Mouse (Mus musculus) cortical plate, adult 2 months (tissue): ENCODE measurements around the gene Trip10. TPM values are rescaled to one million over a fixed set of nuclear protein-coding genes. Genes with fewer than 3 reads are reported as not detected.

ENCODE experiments used
- H3K27ac ChIP-seq: fragments of 200-500 bp; 2 replicates; pipeline ENCODE4 v1.5.1; 2012; ENCODE audit warnings: low read length, control low read depth, inconsistent platforms; ENCODE audit not compliant: insufficient read depth
- H3K4me1 ChIP-seq: fragments of 200-500 bp; 2 replicates; pipeline ENCODE4 v1.6.1; 2011; ENCODE audit warnings: low read length; ENCODE audit not compliant: control insufficient read depth, insufficient read depth
- H3K4me3 ChIP-seq: fragments of 200-500 bp; 2 replicates; pipeline ENCODE4 v1.5.1; 2011; ENCODE audit warnings: mild to moderate bottlenecking, low read length, control low read depth; ENCODE audit not compliant: insufficient read depth
- CTCF ChIP-seq: fragments of 200-500 bp; IDR thresholded peaks from 2 replicates; pipeline ENCODE4 v1.5.1; 2011; ENCODE audit warnings: mild to moderate bottlenecking, control low read depth, low read length; ENCODE audit not compliant: insufficient read depth; ENCODE audit errors: extremely low read depth
- POLR2A ChIP-seq: fragments of 200-500 bp; IDR thresholded peaks from 2 replicates; pipeline ENCODE4 v1.6.1; 2011; ENCODE audit warnings: mild to moderate bottlenecking, low read length, control low read depth; ENCODE audit not compliant: insufficient read depth; ENCODE audit errors: extremely low read depth
- polyA plus RNA-seq: library from polyadenylated mRNA; depleted of rRNA; stranded (reverse); fragments of >200 nt; gene quantifications from 2 replicates; pipeline ENCODE4 v1.2.3, GENCODE M21; 2012

Gene Trip10
- polyA plus RNA-seq, 1 experiment = 10.1 TPM

DNA sequence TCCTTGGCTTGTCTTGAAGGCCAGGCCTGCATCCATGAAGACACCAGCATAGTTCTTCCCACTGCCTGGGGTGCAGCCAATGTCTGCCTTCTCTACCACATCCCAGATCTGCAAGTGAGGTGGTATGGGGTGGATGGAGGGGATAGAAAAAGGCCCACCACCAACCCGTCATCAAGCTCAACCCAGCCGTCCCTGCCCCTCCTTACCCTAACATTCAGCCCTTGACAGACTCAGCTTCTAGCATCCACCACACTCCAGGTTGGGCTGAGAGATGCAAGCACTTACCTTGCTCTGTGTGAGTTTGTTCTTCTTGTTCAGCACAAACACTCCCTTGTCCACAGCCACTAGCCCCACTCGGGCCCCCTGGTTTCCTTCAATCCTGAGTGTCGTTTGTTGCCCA, 27.3 kb upstream of the Trip10 start:
- Histone ChIP-seq H3K27ac (no peak overlapping the region), H3K4me1 (no peaks in the 10 kb centered on the region), H3K4me3 (no peak overlapping the region)
- TF ChIP-seq POLR2A = no peak
- no peak for TF ChIP-seq CTCF

DNA sequence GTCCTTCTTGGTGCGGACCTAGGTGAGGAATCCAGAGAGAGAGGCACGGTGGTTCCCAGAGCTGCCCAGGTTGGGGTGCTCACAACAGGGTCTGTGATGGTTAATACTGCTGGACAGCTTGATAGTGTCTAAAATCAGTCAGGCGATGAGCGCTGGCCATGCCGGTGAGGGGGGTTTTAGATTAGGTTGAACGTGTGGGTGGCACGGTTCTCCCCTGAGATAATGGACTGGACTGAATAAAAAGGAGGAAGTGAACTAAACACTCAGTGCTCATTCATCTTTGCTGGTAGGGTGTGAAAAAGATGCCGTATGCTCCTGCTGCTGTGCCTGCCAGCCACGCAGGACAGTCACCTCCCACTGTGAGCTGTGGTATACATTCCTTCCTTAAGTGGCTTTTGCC, 25.9 kb upstream of the Trip10 start:
- no peak overlapping the region for H3K27ac ChIP-seq
- H3K4me3 ChIP-seq = no peak overlapping the region
- no peak for TF ChIP-seq CTCF
- no peaks in the 10 kb centered on the region for H3K4me1 ChIP-seq

DNA sequence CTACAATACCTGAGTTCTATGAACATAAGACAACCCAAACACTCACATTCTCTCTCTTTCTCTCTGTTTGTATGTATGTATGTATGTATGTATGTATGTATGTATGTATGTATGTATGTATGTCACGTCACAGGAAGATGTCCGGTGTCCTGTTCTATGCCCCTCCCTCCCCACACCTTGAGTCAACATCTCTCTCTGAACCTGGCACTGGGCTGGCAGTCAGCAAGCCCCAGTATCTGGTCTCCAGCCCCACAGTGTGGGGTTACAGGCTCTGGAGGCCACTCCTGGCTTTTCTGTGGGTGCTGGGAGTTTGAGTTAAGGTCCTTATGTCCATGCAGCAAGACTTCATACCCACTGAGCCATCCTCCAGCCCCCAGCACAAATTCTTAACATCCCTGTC, 21.8 kb upstream of the Trip10 start:
- no peak overlapping the region for H3K27ac ChIP-seq
- TF ChIP-seq CTCF (no peak), POLR2A (no peak)
- no peaks in the 10 kb centered on the region for H3K4me1 ChIP-seq
- no peak overlapping the region for H3K4me3 ChIP-seq

DNA sequence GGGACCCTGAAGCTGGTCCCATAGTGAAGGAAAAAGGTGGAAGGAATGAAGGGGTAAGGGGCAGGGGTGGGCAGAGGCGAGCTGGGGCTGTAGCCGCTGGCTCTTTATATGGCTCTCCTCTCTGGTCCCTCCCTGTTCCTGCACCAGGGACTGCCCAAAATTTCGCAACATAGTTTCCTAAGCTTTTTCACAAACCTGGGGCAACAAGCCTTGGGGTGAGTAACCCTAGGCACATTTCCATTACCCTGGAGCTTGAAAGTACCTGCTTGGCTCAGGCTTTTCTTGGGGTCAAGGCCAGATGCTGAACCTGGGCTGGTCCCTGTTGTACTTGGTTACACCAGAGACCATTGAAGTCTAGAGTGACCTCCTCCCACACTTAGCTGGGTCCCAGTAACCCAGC, 21.2 kb upstream of the Trip10 start, which contains the start of gene C3:
TSS of gene C3 (minus strand) at position 123 of the 400 bp plus-strand sequence.
- no peaks in the 10 kb centered on the region for H3K4me1 ChIP-seq
- no peak within 1 kb of the TSS for H3K4me3 ChIP-seq
- TF ChIP-seq CTCF (no peak), POLR2A (no peak)
- no peak within 1 kb of the TSS for H3K27ac ChIP-seq

DNA sequence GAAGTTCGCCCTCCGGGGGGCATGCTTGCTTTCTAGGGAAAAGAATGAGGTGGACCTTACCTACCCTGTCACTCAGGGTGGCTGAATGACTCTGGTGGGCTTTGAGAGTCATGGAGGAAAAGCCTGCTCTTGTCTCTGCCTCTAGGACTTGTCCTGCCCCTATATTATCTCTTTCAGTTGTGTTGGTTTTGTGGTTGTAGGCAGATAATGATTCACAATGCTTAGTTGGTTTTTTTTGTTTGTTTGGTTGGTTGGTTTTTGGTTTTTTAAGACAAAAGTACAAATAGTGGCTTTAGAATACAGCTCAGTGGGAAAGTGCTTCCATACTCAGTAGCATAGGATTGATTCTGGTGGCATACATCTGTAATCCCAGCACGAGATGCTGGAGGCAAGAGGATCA, 20.4 kb upstream of the Trip10 start:
- H3K4me3 ChIP-seq = no peak overlapping the region
- H3K4me1 ChIP-seq = no peaks in the 10 kb centered on the region
- H3K27ac ChIP-seq = no peak overlapping the region
- TF ChIP-seq CTCF (no peak), POLR2A (no peak)

DNA sequence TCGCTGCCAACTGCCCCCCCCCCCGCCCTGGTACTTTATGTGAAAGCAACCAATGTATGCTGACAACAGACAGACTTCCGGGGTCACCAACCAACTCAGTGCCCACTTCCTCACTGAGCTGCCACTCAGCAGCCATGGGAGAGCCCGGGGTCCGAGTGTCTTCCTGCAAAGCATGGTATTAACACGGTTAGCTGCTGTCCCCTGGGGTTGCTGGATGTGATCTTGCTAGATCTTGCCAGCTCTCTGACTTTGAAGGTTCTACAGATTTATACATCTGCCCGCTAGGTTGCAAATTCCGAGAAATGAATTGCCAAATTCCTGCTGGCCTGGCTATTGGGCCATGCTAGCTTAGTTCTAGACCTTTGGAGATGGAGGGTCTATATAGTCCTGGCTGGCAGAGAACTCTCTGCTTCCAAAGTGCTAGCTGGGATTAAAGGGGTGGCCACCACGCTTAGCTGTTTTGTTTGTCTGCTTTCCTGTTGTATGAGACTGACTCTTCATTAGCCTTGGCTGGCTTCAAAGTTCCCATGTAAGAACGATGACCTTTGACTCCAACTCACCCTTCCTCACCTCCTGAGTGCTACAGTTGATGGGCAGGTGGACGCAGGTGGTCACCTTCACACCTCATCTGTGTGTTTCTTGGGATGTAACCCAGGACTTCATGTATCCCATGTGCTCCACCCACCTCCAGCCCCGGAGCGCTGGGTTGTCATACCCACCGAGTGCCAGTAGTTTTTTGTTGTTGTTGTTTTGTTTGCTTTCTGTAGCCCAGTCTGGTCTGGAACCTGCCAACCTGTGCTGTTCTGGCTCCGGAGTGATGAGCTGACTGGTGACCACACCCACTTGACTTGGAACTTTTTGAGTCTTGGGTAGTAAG, 19.2 kb upstream of the Trip10 start:
- TF ChIP-seq CTCF (no peak), POLR2A (no peak)

DNA sequence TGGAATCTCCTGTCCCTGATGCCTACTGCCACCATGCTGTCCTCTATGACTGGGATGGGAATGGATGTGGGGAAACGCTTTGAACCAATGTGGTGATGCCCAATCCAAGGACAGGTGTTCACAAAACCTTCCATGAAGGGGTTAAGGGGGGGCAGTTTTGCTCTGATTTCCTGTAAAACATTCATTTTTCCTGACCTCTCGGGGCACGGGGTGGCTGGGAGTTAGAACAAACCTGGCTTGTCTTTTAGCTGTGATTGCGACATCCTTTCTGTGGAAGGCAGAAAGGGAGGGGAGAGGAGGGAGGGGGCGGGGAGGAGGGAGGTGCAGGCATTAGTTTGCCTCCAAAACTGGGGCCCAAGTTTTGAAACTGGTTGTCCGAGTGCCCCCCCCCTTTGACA, 18.5 kb upstream of the Trip10 start:
- TF ChIP-seq POLR2A (no peak), CTCF (no peak)
- no peak overlapping the region for H3K27ac ChIP-seq
- no peaks in the 10 kb centered on the region for H3K4me1 ChIP-seq
- no peak overlapping the region for H3K4me3 ChIP-seq

More for the DNA sequence above, 19.2 kb upstream of the Trip10 start:
- Histone ChIP-seq H3K4me1 (no peaks in the 10 kb centered on the region), H3K27ac (no peak overlapping the region), H3K4me3 (no peak overlapping the region)

DNA sequence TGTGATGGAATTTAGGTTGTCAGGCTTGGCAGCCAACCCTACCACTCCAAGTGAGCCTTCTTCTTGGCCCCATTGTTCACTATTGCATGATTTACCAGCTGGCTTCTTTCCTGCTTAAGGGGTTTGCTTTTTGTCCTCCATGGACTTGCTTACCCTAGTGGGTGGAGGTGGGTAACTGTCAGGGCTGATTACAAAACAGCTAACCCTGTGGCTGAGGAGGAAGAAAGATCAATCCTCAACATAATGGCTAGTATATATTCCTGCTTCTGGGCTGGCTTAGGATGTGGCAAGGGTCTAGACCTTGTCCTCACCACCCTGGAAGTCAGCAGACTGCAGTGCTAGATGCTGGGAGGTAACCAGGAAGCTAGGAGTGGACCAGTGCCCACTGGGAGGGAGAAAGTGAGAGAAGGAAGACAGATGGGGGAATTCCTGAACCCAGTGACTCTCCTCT, 17.9 kb upstream of the Trip10 start:
- Histone ChIP-seq H3K4me1 (no peaks in the 10 kb centered on the region), H3K27ac (no peak overlapping the region), H3K4me3 (no peak overlapping the region)
- TF ChIP-seq CTCF (no peak), POLR2A (no peak)

DNA sequence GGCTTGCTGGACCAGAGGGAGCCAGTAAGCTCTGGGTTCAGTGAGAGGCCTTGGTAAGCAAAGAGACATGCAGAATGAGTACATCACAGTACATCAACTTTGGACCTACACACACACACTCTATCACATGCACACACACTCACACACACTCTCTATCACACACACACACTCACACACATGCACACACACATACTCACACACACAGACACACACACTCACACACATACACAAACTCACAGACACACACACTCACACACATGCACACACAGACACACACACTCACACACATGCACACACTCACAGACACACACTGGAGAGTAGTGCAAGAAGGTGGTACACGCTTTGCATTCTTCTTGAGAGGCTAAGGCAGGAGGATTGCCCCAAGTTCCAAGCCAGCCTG, 17.1 kb upstream of the Trip10 start:
- Histone ChIP-seq H3K4me1 (no peaks in the 10 kb centered on the region), H3K27ac (no peak overlapping the region), H3K4me3 (no peak overlapping the region)
- TF ChIP-seq CTCF (no peak), POLR2A (no peak)

DNA sequence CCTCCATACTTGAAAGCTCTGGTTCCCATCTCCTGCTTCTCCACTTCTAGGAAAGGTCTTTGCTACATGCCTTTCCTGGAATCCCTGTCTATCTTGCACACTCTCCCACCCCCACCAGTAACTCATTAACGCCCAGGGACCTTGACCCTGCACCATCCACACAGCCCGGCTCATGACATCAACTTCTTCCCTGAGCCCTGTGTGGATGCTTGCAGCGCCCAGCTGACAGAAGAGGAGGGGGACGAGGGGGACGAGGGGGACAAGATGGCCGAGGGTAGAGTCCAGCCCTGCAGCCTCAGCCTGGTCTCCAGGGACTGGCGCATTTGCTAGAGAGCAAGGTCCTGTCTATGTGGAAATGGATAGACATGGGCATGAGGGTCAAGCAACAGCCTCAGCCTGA, 16.2 kb upstream of the Trip10 start:
- no peak overlapping the region for H3K4me3 ChIP-seq
- TF ChIP-seq CTCF (no peak), POLR2A (no peak)
- H3K4me1 ChIP-seq = no peaks in the 10 kb centered on the region
- H3K27ac ChIP-seq = no peak overlapping the region
